Mouse (Mus musculus) forebrain, embryonic 10.5 days (tissue): Measurements from ENCODE around the gene Lrrc55. TPM values are rescaled to one million over a fixed set of nuclear protein-coding genes. Genes with fewer than 3 reads are reported as not detected.

Source experiments
- DNase-seq: peaks from one replicate; pipeline ENCODE4 v3.0.0-alpha.2; 2017; ENCODE audit warnings: low spot score; ENCODE audit errors: extremely low spot score
- H3K27ac ChIP-seq: fragments of 300-500 bp; sonication (generic); 2 replicates; pipeline ENCODE4 v1.5.1; 2016; ENCODE audit warnings: mild to moderate bottlenecking
- H3K27me3 ChIP-seq: fragments of 300-500 bp; sonication (generic); 2 replicates; pipeline ENCODE4 v1.6.1; 2016; ENCODE audit warnings: mild to moderate bottlenecking; ENCODE audit not compliant: poor library complexity, severe bottlenecking
- H3K36me3 ChIP-seq: fragments of 300-500 bp; sonication (generic); replicated peaks from 2 replicates; pipeline ENCODE4 v1.6.1; 2016; ENCODE audit warnings: mild to moderate bottlenecking, moderate library complexity
- H3K4me1 ChIP-seq: fragments of 300-500 bp; sonication (generic); 2 replicates; pipeline ENCODE4 v1.6.1; 2016
- H3K4me3 ChIP-seq: fragments of 300-500 bp; sonication (generic); 2 replicates; pipeline ENCODE4 v1.5.1; 2016; ENCODE audit warnings: mild to moderate bottlenecking, moderate library complexity
- H3K9me3 ChIP-seq: fragments of 300-500 bp; sonication (generic); 2 replicates; pipeline ENCODE4 v1.6.1; 2016; ENCODE audit warnings: mild to moderate bottlenecking, moderate library complexity
- WGBS: fragments of 180-500 bp; shearing (Covaris S2); methylation state at CpG from one replicate; pipeline ENCODE4 v1.1.7; 2016; 5-methylcytosine and 5-hydroxymethylcytosine counted together
- polyA plus RNA-seq: library from polyadenylated mRNA; unstranded; fragments of >200 nt; fragmentation: Nextera tagmentation; extraction: Ambion mirVana; gene quantifications from 2 replicates; pipeline ENCODE4 v1.2.1, GENCODE M21; 2016

Lrrc55 gene
- polyA plus RNA-seq, 1 experiment from 2014 or later = 0.30 TPM

DNA sequence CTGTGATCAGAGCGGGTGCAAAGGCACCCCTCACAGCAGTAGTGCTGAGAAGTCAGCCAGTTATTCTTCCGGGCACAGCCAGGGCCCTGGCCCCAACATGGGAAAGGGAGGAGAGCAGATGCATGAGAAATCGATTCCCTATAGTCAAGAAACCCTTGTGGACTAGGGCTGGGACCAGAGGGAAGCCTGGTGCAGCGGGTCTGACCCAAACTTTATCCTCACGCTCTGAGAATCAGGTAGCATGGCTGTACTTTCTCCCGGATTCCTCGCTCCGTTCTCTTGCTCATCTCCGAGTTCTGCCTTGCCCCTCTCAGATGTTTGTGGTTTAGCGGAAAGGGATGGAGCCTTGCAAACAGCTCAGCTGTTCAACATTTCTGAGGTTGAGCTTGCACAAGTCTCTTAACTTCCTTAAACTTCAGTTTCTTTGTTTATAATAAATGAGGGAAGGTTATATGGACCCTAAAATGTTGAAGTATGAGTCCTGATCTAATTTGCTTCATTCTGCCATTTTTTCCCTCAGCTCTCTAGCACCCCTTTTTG is 59.3 kb downstream of the Lrrc55 start:
- 78% methylated on average over 10 of the region's 10 CpGs for WGBS
- no peaks in the 10 kb centered on the region for H3K9me3 ChIP-seq
- DNase-seq = no peak
- H3K27ac ChIP-seq = peak overlapping the region; percentile 40; the same call in 1 of the 2 replicates
- H3K4me3 ChIP-seq = peak overlapping the region; percentile 30; the same call in 1 of the 2 replicates
- peaks cover 18% of the 10 kb centered on the region; the same call in 1 of the 2 replicates for H3K27me3 ChIP-seq
- H3K4me1 ChIP-seq = peaks cover 11% of the 10 kb centered on the region
- H3K36me3 ChIP-seq = no peaks in the 10 kb centered on the region

DNA sequence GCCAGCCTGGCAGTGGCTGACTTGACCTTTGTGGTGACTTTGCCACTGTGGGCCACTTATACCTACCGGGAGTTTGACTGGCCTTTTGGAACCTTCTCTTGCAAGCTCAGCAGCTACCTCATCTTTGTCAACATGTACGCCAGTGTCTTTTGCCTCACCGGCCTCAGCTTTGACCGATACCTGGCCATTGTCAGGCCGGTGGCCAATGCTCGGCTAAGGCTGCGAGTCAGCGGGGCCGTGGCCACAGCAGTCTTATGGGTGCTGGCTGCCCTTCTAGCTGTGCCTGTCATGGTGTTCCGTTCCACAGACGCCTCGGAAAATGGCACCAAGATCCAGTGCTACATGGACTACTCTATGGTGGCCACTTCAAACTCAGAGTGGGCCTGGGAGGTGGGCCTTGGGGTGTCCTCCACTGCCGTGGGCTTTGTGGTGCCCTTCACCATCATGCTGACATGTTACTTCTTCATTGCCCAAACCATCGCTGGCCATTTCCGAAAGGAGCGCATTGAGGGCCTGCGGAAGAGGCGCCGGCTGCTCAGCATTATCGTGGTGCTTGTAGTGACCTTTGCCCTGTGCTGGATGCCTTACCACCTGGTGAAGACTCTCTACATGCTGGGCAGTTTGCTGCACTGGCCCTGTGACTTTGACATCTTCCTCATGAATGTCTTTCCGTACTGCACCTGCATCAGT is 60.0 kb downstream of the Lrrc55 start:
- no peak for DNase-seq
- WGBS = 91% methylated on average over 21 of the region's 21 CpGs

DNA sequence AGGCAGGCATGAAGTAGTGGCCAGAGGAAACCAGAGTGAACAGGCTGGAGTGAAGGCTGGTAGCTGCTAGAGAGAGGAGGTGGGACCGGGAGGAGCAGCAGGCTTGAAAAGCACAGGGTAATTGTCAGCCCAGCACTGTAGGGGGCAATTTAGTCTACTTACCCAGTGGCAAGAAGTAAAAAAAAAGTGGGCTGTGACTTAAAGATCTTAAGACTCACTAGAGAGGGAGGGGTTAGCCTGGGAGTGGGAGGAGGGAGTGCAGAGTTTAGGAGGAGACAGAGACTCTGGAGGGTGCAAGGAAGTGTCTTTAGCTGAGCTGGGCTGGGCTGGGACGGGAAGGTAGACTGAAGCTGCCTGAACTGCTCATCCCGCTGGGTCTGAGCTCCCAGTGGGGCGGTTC is 60.9 kb downstream of the Lrrc55 start, which contains the start of gene Aplnr:
TSS of gene Aplnr (plus strand) at position 137 of the 400 bp plus-strand sequence.
- peak within 1 kb of the TSS; percentile 21; the same call in 1 of the 2 replicates for H3K27ac ChIP-seq
- no peak for DNase-seq
- no peaks in the 10 kb centered on the region for H3K9me3 ChIP-seq
- 7% methylated on average over 4 of the region's 4 CpGs for WGBS
- peak within 1 kb of the TSS; percentile 30 for H3K4me3 ChIP-seq
- peaks cover 18% of the 10 kb centered on the region; the same call in 1 of the 2 replicates for H3K27me3 ChIP-seq
- H3K36me3 ChIP-seq = no peaks in the 10 kb centered on the region
- H3K4me1 ChIP-seq = peaks cover 19% of the 10 kb centered on the region

More for the DNA sequence above, 60.0 kb downstream of the Lrrc55 start:
- Histone ChIP-seq H3K4me3 (peak overlapping the region; percentile 30), H3K27me3 (peaks cover 18% of the 10 kb centered on the region; the same call in 1 of the 2 replicates), H3K9me3 (no peaks in the 10 kb centered on the region), H3K27ac (peak overlapping the region; percentile 40; the same call in 1 of the 2 replicates), H3K36me3 (no peaks in the 10 kb centered on the region), H3K4me1 (peaks cover 11% of the 10 kb centered on the region)

DNA sequence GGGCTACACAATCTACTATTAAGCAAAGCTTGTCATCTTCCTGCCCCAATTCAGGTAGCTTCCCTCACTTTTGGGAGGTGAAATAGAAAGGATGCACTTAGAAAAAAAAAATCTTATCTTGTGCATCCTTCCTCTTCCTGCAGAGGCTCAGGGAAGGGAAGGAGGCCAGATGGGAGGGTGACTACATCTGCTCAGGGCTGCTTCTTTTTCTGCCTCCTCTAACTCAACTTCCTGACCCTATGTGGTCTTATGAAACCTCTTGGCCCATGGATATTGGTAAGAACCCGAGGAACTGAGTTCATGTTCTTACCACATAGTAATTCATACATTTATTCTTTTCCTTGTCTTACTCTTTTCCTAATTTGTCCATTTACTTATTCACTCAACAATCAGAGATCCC is 61.9 kb downstream of the Lrrc55 start:
- Histone ChIP-seq H3K27me3 (peaks cover 18% of the 10 kb centered on the region; the same call in 1 of the 2 replicates), H3K4me1 (peaks cover 29% of the 10 kb centered on the region), H3K36me3 (no peaks in the 10 kb centered on the region), H3K9me3 (no peaks in the 10 kb centered on the region), H3K27ac (no peak overlapping the region), H3K4me3 (no peak overlapping the region)
- no peak for DNase-seq
- 67% methylated on average over 1 of the region's 1 CpGs for WGBS

DNA sequence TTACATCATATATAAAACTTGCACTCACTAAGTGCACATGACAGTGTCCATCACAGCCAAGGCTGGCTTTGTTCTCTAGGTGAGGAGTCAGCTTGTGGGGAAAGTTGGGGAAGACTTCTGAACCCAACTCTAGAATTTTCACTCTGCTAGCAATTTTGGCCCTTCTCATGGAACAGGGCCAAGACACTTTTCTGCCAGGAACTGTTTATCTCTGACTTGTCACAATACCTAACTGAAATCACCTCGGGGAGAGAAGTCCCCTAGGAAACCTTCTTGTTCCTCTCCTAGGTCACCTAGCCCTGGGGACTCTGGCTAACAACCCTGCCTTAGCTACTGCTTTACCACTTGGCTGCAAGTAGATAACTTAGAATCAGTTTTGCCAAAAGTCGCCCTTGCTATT is 64.8 kb downstream of the Lrrc55 start:
- Histone ChIP-seq H3K27ac (no peak overlapping the region), H3K27me3 (peaks cover 13% of the 10 kb centered on the region; the same call in 1 of the 2 replicates), H3K4me3 (no peak overlapping the region), H3K36me3 (no peaks in the 10 kb centered on the region), H3K9me3 (no peaks in the 10 kb centered on the region), H3K4me1 (peaks cover 36% of the 10 kb centered on the region)
- WGBS = 69% methylated on average over 2 of the region's 2 CpGs
- no peak for DNase-seq

DNA sequence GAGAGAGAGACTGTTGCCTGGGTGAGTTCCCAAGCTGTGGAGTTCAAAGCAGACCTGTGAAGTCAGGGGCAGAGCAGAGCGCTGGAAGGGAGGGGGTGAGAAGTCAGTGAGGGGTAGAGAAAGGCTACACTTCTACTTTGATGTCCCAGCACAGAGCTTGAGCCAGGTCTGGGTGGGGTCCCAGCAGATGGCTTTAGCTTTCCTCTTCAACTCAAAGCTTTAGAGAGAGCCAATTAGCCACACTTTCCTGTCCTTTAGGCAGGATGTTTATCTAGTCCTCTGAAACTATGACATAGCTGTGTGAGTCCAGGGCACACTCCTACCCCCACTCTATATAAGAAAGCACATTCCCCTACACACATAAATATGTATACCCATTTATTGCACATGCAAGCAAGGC is 65.3 kb downstream of the Lrrc55 start:
- peaks cover 36% of the 10 kb centered on the region for H3K4me1 ChIP-seq
- 13% methylated on average over 1 of the region's 1 CpGs for WGBS
- no peaks in the 10 kb centered on the region for H3K36me3 ChIP-seq
- DNase-seq = no peak
- H3K27me3 ChIP-seq = peaks cover 8% of the 10 kb centered on the region; the same call in 1 of the 2 replicates
- no peaks in the 10 kb centered on the region for H3K9me3 ChIP-seq
- H3K27ac ChIP-seq = no peak overlapping the region
- H3K4me3 ChIP-seq = no peak overlapping the region

DNA sequence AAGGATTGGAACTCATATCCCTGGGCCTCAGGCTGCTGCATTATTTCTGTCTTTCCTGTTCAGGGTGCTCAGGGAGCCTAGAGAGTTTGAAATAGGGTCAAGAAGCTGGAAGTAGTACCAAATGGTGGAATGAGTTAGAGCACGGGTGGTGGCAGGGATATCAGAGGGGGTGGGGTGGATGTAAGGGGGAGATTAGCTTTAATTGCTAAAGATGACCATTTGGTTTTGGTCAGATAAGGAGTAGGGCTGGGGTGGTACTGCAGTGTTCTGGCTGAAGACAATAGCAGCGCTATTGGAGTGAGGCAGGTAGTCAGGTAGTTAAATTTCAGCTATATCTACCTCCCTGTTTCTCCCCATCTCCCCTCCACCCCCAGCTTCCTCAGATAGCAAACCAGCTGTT is 65.8 kb downstream of the Lrrc55 start:
- WGBS = 28% methylated on average over 2 of the region's 2 CpGs
- 0 out of 2 replicates have a peak overlapping the region, but pooled peaks have one; percentile 53 for H3K27ac ChIP-seq
- H3K4me3 ChIP-seq = no peak overlapping the region

DNA sequence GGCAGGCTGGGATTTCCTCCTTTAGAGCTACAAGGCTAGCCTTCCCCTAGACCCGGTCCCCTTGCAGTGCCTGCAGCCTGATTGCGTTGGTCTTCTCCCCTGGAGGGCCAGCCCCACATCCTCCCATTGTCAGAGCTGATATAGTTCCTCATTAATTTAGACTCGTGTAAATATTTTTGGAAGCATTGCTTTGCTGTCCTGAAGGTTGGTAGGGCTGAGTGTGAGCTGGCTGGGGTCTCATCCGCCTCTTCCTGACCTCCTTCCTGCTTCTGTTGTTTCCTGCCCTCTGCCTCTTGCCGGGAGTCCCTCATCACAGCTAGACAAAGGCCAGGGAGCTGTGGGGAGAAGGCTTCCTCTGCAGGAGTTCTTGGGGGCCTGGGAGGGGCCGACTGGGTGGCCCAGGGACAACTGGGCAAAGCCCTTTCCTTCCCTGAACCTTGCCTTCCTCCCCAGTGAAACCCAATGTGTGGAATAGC is 67.5 kb downstream of the Lrrc55 start:
- H3K36me3 ChIP-seq = no peaks in the 10 kb centered on the region
- no peak overlapping the region for H3K27ac ChIP-seq
- no peaks in the 10 kb centered on the region for H3K9me3 ChIP-seq
- peaks cover 25% of the 10 kb centered on the region for H3K4me1 ChIP-seq
- WGBS = 54% methylated on average over 6 of the region's 6 CpGs
- H3K4me3 ChIP-seq = no peak overlapping the region
- no peak for DNase-seq
- 0 out of 2 replicates have a peak, but pooled peaks cover under 1% of the 10 kb centered on the region for H3K27me3 ChIP-seq

More for the DNA sequence above, 65.8 kb downstream of the Lrrc55 start:
- Histone ChIP-seq H3K9me3 (no peaks in the 10 kb centered on the region), H3K4me1 (peaks cover 32% of the 10 kb centered on the region), H3K36me3 (no peaks in the 10 kb centered on the region), H3K27me3 (0 out of 2 replicates have a peak, but pooled peaks cover 6% of the 10 kb centered on the region)
- no peak for DNase-seq

DNA sequence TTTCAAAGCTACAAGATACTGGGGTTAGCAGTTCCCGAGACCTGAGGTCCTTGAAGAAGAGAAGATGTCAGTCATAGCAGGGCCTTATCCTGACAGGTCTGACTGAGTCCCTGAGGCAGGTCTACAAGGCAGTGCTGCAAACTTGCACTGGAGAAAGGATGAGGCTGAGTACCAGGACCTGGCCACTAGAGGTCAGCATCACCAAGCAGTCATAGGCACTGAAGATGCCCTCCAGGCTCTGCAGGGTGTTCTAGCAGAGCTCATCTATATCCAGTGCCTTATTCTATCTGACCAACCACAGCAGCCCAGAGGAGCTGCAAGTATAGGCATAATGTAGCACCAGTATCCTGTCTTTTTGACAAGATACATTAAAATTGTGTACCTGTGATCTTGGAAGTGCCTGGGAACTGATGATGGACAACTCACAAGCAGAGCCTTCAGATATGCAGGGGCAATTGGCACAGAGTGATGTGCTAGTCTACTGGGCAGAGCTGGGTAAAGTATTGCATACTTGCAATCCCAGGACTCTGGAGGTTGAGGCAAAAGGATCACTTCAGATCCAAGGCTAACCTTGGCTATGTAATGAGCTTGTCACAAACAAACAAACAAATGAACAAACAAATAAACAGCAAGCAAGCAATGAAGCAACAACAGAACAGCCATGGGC is 73.0 kb downstream of the Lrrc55 start:
- 47% methylated on average over 1 of the region's 1 CpGs for WGBS
- Histone ChIP-seq H3K9me3 (no peaks in the 10 kb centered on the region), H3K27me3 (no peaks in the 10 kb centered on the region), H3K27ac (no peak overlapping the region), H3K36me3 (no peaks in the 10 kb centered on the region), H3K4me3 (no peak overlapping the region), H3K4me1 (no peaks in the 10 kb centered on the region)
- peak; percentile 61 for DNase-seq

DNA sequence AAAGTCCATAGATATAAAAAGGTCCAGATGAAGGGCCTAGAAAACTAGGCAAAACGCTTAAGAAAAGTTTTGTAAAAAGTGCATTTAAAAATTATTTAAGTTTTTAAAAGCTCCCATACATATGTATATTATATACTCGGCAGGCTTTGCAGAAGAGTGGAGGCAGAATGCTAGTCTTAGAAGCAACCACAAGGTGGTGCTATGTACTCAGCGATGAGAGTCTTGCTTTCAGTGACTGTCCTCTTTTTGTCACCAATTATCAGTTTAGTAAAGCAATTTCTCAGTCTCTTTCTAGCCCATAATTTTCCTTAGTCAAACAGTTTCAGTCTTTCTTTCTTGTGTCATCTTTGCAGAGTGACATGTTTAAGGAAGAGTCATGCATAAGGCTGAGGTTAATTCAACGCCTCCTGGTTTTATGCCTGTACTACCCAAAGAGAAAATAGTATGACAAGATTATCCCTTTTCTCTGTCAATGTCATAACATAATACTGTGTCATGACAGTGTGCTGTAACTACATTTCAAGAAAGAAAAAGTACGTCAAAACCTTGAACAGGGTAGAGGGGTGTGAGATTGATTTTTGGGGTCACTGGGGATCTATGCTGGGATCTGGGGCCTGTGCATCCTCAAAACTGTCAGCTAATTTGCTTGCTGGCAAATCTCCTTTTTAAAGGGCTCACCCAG is 73.7 kb downstream of the Lrrc55 start:
- WGBS = 37% methylated on average over 5 of the region's 5 CpGs
- Histone ChIP-seq H3K4me1 (no peaks in the 10 kb centered on the region), H3K27ac (no peak overlapping the region), H3K27me3 (no peaks in the 10 kb centered on the region), H3K36me3 (no peaks in the 10 kb centered on the region), H3K4me3 (no peak overlapping the region), H3K9me3 (no peaks in the 10 kb centered on the region)
- no peak for DNase-seq
